Mouse (Mus musculus): ENCODE data around the gene Nup214. TPM values are rescaled to one million over a fixed set of nuclear protein-coding genes. Genes with fewer than 3 reads are reported as not detected.
"Not testable (repeated sequence)": the region's sequence is repeated elsewhere in the genome, so short reads cannot be mapped to it uniquely, and the experiment has no call there.

Gene Nup214
- total RNA-seq, 2 experiments from 2014 or later, result 42.0 to 43.5 TPM

GRCm38 (mm10) chr2:32033436-32033835 is 59.2 kb downstream of the Nup214 start:
- peak in 1 of 2 experiments; percentile 73 for DNase-seq (ENCODE audit: extremely low spot score in 1 of 2, low spot score in 2 of 2)
- intact Hi-C loops (cut with DNase I), result loop anchor here (10.0 kb wide), 1 partner anchor 181 kb away; no protein-coding TSS in a partner anchor

GRCm38 (mm10) chr2:32034206-32034605 is 60.0 kb downstream of the Nup214 start:
- no peak for DNase-seq (ENCODE audit: extremely low spot score in 1 of 2, low spot score in 2 of 2)
- intact Hi-C loops (cut with DNase I), result loop anchor here (10.0 kb wide), 1 partner anchor 181 kb away; no protein-coding TSS in a partner anchor

- no peak for DNase-seq (ENCODE audit: extremely low spot score in 1 of 2, low spot score in 2 of 2)
- intact Hi-C loops (cut with DNase I), result loop anchor here (10.0 kb wide), 1 partner anchor 177 kb away; no protein-coding TSS in a partner anchor
Observed at GRCm38 (mm10) chr2:32037279-32037858, 63.1 kb downstream of the Nup214 start.

DNA sequence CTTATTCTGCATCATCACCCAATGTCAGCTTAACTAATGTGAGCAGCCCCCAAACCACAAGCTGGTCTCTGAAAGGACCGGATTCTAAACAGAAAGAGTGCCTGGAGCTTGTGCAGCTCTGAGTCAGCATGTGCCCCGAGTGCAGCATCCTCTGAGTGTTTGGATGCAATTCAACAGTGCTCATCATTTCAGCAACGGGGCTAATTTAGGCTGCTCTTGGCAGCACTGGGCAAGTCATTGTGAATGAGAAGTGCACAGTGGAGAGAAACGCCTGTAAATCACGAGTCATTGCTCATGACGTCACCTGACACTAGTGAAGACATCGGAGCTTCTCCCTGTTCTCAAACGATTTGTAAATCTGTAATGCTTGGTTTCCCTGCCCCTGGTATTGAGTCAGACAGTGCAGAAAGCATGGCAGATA is 64.4 kb downstream of the Nup214 start:
- intact Hi-C loops (cut with DNase I), result loop anchor here (10.0 kb wide), 1 partner anchor 176 kb away; no protein-coding TSS in a partner anchor
- DNase-seq (ENCODE audit: extremely low spot score in 1 of 2, low spot score in 2 of 2), result peak in 1 of 2 experiments; percentile 11

DNA sequence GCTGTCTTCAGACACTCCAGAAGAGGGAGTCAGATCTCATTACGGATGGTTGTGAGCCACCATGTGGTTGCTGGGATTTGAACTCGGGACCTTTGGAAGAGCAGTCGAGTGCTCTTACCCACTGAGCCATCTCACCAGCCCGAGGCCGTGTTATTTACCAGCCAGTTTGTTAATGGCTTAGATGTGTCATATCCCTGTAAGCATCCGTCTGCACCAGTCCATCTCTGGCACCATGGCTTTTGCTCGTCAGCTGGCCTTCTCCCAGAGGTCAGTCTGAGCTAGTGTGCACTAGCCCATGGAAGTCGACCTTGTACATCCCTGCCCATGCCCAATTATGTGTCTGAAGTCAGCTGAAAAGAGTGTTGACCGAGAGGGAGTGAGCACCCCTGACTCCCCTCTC is 66.4 kb downstream of the Nup214 start:
- intact Hi-C loops (cut with DNase I), result loop anchor here (5.0 kb wide), 1 partner anchor 92 kb away; no protein-coding TSS in a partner anchor

DNA sequence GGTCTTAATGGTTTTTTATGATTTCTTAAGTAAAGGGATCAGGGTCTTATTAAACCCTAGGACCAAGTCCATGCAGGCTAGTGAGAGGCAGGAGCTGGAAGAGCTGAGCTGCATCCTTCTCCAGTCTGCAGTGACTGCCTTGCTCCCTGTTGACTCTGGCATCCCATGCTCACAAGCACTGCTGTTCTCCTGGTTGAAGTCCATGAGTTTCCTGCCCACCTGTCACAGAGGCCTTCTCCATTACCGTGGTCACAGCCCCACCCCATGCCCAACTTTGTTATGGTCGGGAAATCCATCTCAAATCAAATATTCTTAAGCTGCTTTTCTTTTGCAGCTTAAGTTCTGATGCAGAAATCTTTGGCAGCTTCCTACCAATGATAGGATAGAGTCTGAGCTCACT is 66.9 kb downstream of the Nup214 start:
- no peak for DNase-seq (ENCODE audit: extremely low spot score in 1 of 2, low spot score in 2 of 2)
- intact Hi-C loops (cut with DNase I), result loop anchor here (5.0 kb wide), 1 partner anchor 91 kb away; no protein-coding TSS in a partner anchor

More for the DNA sequence above, 66.4 kb downstream of the Nup214 start:
- not testable (repeated sequence) for DNase-seq (ENCODE audit: extremely low spot score in 1 of 2, low spot score in 2 of 2)

DNA sequence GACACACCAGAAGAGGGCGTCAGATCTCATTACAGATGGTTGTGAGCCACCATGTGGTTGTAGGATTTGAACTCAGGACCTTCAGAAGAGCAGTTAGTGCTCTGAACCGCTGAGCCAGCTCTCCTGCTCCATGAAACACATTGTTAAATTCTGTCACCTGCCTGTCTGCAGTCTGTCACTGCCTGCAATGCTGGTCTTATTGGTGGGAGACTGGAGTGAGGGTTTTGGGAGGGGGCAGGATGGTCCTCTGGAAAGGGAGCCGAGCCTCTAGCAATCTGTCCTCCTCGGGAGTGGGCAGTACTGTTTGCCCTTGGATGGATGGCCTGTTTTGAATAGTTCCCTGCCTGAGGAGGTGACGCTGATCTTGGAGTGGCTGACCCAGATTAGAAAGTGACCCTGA is 69.6 kb downstream of the Nup214 start:
- intact Hi-C loops (cut with DNase I), result loop anchor here (5.0 kb wide), 1 partner anchor 88 kb away; no protein-coding TSS in a partner anchor
- no peak for DNase-seq (ENCODE audit: extremely low spot score in 1 of 2, low spot score in 2 of 2)

DNA sequence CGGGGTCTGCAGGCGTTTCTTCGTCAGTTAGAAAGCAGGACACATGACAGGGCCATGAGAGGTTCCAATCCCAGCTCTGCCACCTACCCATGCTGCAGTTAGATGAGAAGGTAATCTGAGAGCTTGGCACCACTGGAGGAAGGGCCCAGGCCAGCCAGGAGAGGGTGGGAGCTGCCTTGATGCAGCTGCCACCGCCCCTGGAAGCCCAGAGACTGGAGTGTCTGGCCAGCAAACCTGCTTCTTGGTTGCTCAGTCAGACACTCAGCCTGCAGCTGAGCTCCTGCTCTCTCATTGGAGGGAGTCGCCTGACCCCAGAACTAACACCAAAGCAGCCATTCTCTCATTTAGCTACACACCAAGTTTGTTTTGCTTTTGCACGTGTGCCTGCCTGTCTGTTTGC is 71.1 kb downstream of the Nup214 start:
- intact Hi-C loops (cut with DNase I), result no loop called here
- DNase-seq (ENCODE audit: extremely low spot score in 1 of 2, low spot score in 2 of 2), result no peak

GRCm38 (mm10) chr2:32046009-32046408 is 71.8 kb downstream of the Nup214 start:
- no peak for DNase-seq (ENCODE audit: extremely low spot score in 1 of 2, low spot score in 2 of 2)
- intact Hi-C loops (cut with DNase I), result no loop called here

DNA sequence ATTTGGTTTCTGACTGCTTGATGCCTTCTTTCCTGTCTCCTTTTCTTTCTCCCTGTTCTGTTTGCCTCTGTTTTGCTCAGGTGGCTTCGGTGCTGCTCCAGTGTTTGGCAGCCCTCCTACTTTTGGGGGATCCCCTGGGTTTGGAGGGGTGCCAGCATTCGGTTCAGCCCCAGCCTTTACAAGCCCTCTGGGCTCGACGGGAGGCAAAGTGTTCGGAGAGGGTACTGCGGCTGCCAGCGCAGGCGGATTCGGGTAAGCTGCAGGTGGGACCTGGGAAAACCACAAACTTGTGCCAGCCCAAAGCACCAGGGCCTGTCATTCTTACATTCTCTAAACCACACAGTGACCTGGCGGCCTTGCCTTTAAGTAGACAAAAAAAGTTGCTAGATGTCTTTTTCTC is 73.1 kb downstream of the Nup214 start:
- DNase-seq (ENCODE audit: extremely low spot score in 1 of 2, low spot score in 2 of 2), result no peak
- intact Hi-C loops (cut with DNase I), result no loop called here

DNA sequence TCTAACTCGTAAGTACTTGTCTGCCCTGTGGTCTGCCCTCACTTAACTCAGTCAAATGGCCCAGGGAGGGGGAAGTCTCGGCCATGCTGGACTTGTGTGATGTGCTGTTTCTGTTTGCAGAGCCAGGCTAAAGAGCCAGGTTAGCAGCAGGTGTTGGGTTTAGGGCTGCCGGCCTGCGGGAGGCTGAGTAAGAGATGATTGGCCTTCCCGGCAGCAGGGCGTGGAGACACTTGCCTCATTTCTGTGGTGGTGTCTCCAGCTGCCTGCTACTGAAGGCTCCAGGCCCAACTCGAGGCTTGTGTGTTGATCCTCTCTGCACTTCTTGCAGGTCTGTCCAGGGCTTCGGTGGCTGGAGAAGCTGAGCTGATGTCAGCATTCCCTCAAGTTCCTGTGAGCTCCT is 77.6 kb downstream of the Nup214 start:
- intact Hi-C loops (cut with DNase I), result no loop called here
- no peak for DNase-seq (ENCODE audit: extremely low spot score in 1 of 2, low spot score in 2 of 2)

- intact Hi-C loops (cut with DNase I), result no loop called here
- DNase-seq (ENCODE audit: extremely low spot score in 1 of 2, low spot score in 2 of 2), result no peak
Observed at GRCm38 (mm10) chr2:32052418-32052817, 78.2 kb downstream of the Nup214 start.

- no peak for DNase-seq (ENCODE audit: extremely low spot score in 1 of 2, low spot score in 2 of 2)
- intact Hi-C loops (cut with DNase I), result loop anchor here (5.0 kb wide), 1 partner anchor 77 kb away; no protein-coding TSS in a partner anchor
Observed at GRCm38 (mm10) chr2:32055357-32055965, 81.2 kb downstream of the Nup214 start.

GRCm38 (mm10) chr2:32056524-32056923 is 82.3 kb downstream of the Nup214 start:
- DNase-seq (ENCODE audit: extremely low spot score in 1 of 2, low spot score in 2 of 2), result no peak
- intact Hi-C loops (cut with DNase I), result loop anchor here (5.0 kb wide), 1 partner anchor 76 kb away; no protein-coding TSS in a partner anchor

DNA sequence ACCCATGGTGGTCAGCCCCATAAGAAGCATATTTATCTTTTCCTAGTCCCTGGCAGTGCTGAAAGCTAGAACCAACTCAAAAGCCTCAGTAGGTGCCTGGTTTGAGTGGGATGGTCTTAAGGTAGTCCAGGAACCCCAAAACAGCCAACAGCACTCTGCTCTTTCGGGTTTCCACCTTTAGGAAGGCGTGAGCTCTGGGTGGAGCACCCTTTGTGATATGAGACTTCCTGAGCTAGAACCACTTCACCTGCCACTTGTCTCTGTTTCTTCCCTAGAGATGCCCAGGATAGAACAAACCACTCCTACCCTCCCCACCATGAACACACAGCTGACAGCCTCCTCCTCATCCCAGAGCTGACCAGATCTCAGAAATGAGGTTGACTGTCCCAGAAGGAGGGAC is 83.1 kb downstream of the Nup214 start:
- DNase-seq (ENCODE audit: extremely low spot score in 1 of 2, low spot score in 2 of 2), result no peak
- intact Hi-C loops (cut with DNase I), result loop anchor here (5.0 kb wide), 1 partner anchor 75 kb away; no protein-coding TSS in a partner anchor

GRCm38 (mm10) chr2:32057794-32058193 is 83.6 kb downstream of the Nup214 start:
- intact Hi-C loops (cut with DNase I), result loop anchor here (5.0 kb wide), 1 partner anchor 75 kb away; no protein-coding TSS in a partner anchor
- DNase-seq (ENCODE audit: extremely low spot score in 1 of 2, low spot score in 2 of 2), result no peak

- DNase-seq (ENCODE audit: extremely low spot score in 1 of 2, low spot score in 2 of 2), result no peak
- intact Hi-C loops (cut with DNase I), result loop anchor here (5.0 kb wide), 1 partner anchor 74 kb away; no protein-coding TSS in a partner anchor
Observed at GRCm38 (mm10) chr2:32058241-32058640, 84.0 kb downstream of the Nup214 start.

GRCm38 (mm10) chr2:32058716-32059115 is 84.5 kb downstream of the Nup214 start:
- no peak for DNase-seq (ENCODE audit: extremely low spot score in 1 of 2, low spot score in 2 of 2)
- intact Hi-C loops (cut with DNase I), result loop anchor here (5.0 kb wide), 1 partner anchor 74 kb away; no protein-coding TSS in a partner anchor

DNA sequence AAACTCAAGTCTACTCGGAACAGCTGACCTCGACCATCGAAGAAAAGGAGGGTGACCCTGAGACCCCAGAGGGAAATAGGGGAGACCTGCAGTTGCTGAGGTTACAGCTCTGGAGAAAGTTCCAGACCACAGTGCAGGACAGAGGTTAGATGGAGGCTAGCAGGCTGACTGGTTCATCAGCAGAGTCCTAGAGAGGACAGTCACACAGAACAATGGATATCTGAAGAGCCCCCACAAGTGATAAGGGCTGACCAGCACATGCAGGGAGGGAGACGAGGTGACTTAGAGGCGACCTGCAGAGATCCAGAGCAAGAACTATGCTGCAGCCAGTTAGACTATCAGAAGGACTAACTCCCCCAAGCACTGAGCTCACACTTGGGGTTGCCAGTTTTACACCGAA is 85.4 kb downstream of the Nup214 start:
- no peak for DNase-seq (ENCODE audit: extremely low spot score in 1 of 2, low spot score in 2 of 2)
- intact Hi-C loops (cut with DNase I), result loop anchor here (5.0 kb wide), 1 partner anchor 73 kb away; no protein-coding TSS in a partner anchor
